Mouse (Mus musculus) myocyte (in vitro differentiated cells): ENCODE results near the gene Pde6d.

Source experiments
- MAX ChIP-seq: IDR thresholded peaks from one replicate; pipeline ENCODE4 v1.6.1; 2011; ENCODE audit warnings: low read depth, mild to moderate bottlenecking, control low read depth
- MYOD1 ChIP-seq, 3 experiments: IDR thresholded peaks; one replicate each; pipeline ENCODE4 v1.6.1; 2011; ENCODE audit warnings: control low read depth in 2 of 3, low read depth in 2 of 3, mild to moderate bottlenecking in 2 of 3, moderate library complexity in 1 of 3; ENCODE audit not compliant: insufficient read length in 2 of 3, control insufficient read depth in 1 of 3
- POLR2A ChIP-seq: IDR thresholded peaks from one replicate; pipeline ENCODE4 v1.6.1; 2011; ENCODE audit warnings: low read depth, mild to moderate bottlenecking, control low read depth, moderate library complexity; ENCODE audit not compliant: insufficient read length
- REST ChIP-seq: IDR thresholded peaks from one replicate; pipeline ENCODE4 v1.6.1; 2011; ENCODE audit warnings: mild to moderate bottlenecking, control low read depth, moderate library complexity; ENCODE audit not compliant: insufficient read depth, insufficient read length

DNA sequence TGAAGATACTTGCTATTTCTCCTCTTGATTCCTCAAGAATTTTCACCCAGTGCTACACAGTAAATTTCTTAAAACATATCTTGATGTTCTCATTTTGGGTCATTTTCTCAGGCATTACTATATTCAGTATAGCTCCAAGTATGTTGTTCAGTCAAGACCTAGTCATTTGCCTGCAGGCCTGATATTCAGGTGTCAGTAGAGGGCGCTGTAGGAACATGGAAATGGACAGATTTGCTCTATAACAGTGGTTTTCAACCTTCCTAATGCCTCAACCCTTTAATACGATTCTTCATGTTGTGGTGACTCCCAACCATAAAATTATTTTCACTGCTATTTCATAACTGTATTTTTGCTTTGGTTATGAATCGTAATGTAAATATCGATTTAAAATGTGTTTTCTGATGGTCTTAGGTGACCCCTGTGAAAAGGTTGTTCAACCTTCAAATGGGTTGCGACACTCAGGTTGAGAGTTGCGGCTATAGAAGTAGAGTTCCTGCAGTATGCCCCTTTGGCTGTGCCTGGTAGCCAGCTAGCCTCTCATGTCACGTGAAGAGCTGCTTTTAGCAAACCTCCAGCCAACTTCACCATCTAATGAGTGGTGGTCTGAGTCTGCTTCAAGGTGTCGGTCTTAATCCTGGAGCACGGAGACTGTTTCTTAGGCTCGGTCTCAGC is 36.2 kb upstream of the Pde6d start:
- no peak for TF ChIP-seq POLR2A
- no peak for TF ChIP-seq REST
- no peak for TF ChIP-seq MAX
- TF ChIP-seq MYOD1 (IDR thresholded peaks at IDR 0.05; ENCODE audit: control insufficient read depth in 1 of 3, insufficient read length in 2 of 3, low read depth in 2 of 3): no peak
